Mouse (Mus musculus) macrophage (primary cell): ENCODE results near the gene T2. TPM values are rescaled to one million over a fixed set of nuclear protein-coding genes. Genes with fewer than 3 reads are reported as not detected.

Experiments
- H3K27ac ChIP-seq: fragments of 350-480 bp; formaldehyde crosslinking; 2 replicates; pipeline ENCODE4 v1.9.0; 2021
- H3K36me3 ChIP-seq: fragments of 350-480 bp; formaldehyde crosslinking; 2 replicates; pipeline ENCODE4 v1.9.0; 2021; ENCODE audit errors: inconsistent target
- H3K4me3 ChIP-seq: fragments of 350-480 bp; formaldehyde crosslinking; 2 replicates; pipeline ENCODE4 v1.9.0; 2021; ENCODE audit errors: inconsistent target
- H3K79me2 ChIP-seq: fragments of 350-480 bp; formaldehyde crosslinking; 2 replicates; pipeline ENCODE4 v1.9.0; 2021; ENCODE audit errors: inconsistent target
- WGBS: methylation state at CpG from one replicate; pipeline ENCODE4 v1.1.7; 2026; ENCODE audit warnings: inconsistent platforms; ENCODE audit not compliant: missing documents; 5-methylcytosine and 5-hydroxymethylcytosine counted together
- polyA plus RNA-seq: library from polyadenylated mRNA; stranded (reverse); fragments of 250-400 nt; gene quantifications from 3 replicates; pipeline ENCODE4 v1.2.4, GENCODE M21; 2018; ENCODE audit warnings: inconsistent platforms

Gene T2
- polyA plus RNA-seq, 1 experiment from 2014 or later = not detected

- Histone ChIP-seq H3K36me3 (no peaks in the 10 kb centered on the region), H3K27ac (no peak overlapping the region), H3K79me2 (no peaks in the 10 kb centered on the region), H3K4me3 (no peak overlapping the region)
- 27% methylated on average over 5 of the region's 5 CpGs for WGBS
Measured at GRCm38 (mm10) chr17:8421517-8421916, 65.7 kb downstream of the T2 start.

DNA sequence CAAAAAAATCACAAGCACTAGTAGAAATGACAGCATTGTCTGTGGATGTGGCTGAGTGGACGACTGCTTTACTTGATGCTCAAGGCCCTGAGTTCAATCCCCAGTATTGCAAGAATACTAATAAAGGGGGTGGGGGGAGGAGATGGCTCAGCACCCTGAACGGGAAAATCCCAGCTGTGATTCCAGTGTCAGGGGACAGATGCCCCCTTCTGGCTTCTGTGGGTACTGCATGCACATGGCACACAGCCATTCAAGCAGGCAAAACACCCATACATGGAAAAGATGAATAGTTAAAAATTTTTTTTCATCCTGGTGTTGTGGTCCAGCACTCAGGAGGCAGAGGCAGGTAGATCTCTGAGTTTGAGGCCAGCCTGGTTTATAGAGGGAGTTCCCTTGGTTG is 67.5 kb downstream of the T2 start:
- Histone ChIP-seq H3K36me3 (no peaks in the 10 kb centered on the region), H3K4me3 (no peak overlapping the region), H3K27ac (no peak overlapping the region), H3K79me2 (no peaks in the 10 kb centered on the region)
- WGBS = 75% methylated on average over 2 of the region's 2 CpGs

DNA sequence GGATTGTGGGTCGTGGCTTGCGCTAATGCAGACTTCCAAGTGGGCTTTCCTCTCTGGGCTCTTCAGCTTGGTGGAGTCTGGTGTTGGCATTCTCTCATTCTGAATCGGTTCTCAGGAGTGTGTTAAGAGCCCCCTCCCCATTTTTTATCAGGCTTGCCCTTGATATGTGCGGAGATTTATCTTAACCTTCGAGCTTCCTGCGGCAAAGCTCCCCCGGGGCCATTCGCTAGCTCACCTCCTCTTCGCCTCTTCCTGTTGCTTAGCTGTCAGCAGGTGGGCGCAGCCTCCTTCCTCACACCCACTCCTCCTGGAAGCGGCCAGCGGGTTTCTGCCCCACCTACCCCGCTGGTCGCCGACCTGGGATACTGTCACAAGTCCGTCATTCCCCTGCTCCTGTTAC is 73.6 kb downstream of the T2 start:
- no peak overlapping the region for H3K27ac ChIP-seq
- no peaks in the 10 kb centered on the region for H3K79me2 ChIP-seq
- H3K4me3 ChIP-seq = no peak overlapping the region
- H3K36me3 ChIP-seq = no peaks in the 10 kb centered on the region
- 8% methylated on average over 16 of the region's 16 CpGs for WGBS

GRCm38 (mm10) chr17:8429896-8430295 is 74.1 kb downstream of the T2 start:
- Histone ChIP-seq H3K27ac (no peak overlapping the region), H3K4me3 (no peak overlapping the region), H3K36me3 (no peaks in the 10 kb centered on the region), H3K79me2 (no peaks in the 10 kb centered on the region)
- WGBS = 8% methylated on average over 5 of the region's 5 CpGs

- H3K27ac ChIP-seq = no peak overlapping the region
- no peak overlapping the region for H3K4me3 ChIP-seq
- 15% methylated on average over 17 of the region's 17 CpGs for WGBS
- no peaks in the 10 kb centered on the region for H3K79me2 ChIP-seq
- H3K36me3 ChIP-seq = no peaks in the 10 kb centered on the region
Measured at GRCm38 (mm10) chr17:8432179-8432800, 76.5 kb downstream of the T2 start.

DNA sequence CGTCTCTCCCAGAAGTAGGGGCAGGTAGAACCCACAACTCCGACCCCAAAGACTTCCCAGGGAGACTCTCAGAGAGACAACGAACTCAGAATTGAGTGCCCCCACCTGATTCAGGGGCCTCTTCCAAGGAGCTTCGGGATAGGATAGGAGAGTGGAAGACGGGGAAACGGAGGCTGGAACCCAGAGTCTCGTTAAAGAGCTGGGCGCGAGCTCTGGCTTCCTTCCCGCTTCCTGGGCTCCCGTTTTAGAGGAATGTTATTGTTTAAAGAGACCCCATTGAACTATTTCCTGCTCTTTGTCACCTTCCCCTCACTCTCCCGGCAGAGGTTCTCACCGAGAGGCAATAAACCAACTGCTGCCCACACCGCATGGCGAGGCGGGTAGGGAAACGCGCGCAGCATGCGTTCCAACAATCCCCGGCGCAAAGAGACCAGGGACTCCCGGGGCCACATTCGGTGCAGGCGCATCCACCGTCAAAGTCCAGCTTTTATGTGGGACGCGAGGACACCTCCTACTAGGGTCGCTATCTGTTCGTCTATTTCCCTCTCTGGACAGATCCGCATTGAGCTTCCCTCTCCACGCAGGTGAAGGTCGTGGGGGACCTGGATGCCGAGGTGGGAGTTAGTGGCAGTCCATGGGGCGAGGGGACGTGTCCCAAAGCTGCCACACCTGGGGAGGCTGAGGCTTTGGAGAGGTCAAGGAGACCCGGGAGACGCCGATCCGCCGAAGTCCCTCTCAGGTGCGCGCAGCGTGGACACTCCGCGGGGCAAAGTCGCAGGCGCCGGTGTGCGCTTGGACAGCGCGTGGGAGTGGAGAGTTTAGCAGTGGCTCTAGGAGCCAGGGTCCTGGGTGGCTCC is 77.6 kb downstream of the T2 start:
- Histone ChIP-seq H3K27ac (no peak overlapping the region), H3K36me3 (no peaks in the 10 kb centered on the region), H3K4me3 (no peak overlapping the region), H3K79me2 (no peaks in the 10 kb centered on the region)
- WGBS = 6% methylated on average over 50 of the region's 52 CpGs

GRCm38 (mm10) chr17:8433978-8434960 is 78.5 kb downstream of the T2 start, which contains the start of gene T:
T (plus strand) TSS chr17:8434423.
- no peak within 1 kb of the TSS for H3K4me3 ChIP-seq
- H3K79me2 ChIP-seq = no peaks in the 10 kb centered on the region
- no peak within 1 kb of the TSS for H3K27ac ChIP-seq
- WGBS = 5% methylated on average over 64 of the region's 65 CpGs
- H3K36me3 ChIP-seq = no peaks in the 10 kb centered on the region

- WGBS = 10% methylated on average over 7 of the region's 7 CpGs
- no peaks in the 10 kb centered on the region for H3K79me2 ChIP-seq
- H3K36me3 ChIP-seq = no peaks in the 10 kb centered on the region
- no peak overlapping the region for H3K4me3 ChIP-seq
- H3K27ac ChIP-seq = no peak overlapping the region
Measured at GRCm38 (mm10) chr17:8436184-8436583, 80.4 kb downstream of the T2 start.

DNA sequence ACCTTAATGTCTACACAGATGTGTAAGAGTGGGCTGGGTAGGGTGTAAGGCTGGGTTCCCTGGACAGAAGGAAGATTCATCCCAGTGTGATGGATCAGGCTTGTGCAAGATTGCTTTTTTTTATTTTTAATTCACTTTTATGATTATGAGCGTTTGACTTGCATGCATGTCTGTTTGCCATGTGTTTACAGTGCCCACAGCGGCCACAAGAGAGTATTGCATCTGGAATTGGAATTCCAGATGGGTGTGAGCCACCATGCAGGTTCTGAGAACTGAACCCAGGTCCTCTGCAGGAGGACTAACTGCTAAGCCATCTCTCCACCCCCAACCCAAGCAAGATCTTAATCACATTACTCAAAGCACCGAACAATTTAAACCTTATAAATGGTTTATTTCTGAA is 88.3 kb downstream of the T2 start:
- 53% methylated on average over 3 of the region's 3 CpGs for WGBS
- H3K79me2 ChIP-seq = no peaks in the 10 kb centered on the region
- no peak overlapping the region for H3K27ac ChIP-seq
- H3K36me3 ChIP-seq = no peaks in the 10 kb centered on the region
- no peak overlapping the region for H3K4me3 ChIP-seq

DNA sequence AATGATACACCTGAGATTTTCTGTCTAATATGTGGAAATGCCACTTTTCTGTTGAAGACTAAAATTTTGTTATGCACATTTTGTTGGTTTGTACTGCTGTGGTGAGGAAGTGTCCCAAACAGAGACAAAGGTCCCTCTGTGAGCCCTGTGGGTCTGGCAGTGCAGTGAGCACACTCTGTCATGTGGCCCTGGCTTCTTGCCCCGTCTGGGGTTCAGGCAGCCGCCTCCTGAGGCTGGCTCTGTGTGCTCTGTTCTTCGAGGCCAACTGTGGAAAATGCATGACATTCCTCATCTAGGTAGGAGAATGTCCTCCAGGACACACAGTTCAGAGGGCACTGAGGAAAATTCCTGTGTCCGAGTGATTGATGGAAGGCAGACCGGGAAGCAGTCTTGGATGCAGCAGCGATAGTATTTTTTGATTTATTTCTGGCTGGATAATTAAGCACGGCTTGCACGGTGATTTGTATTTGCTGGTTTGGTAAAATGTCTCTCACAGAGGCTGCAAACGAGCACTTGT is 91.9 kb downstream of the T2 start:
- H3K79me2 ChIP-seq = no peaks in the 10 kb centered on the region
- H3K4me3 ChIP-seq = no peak overlapping the region
- H3K36me3 ChIP-seq = no peaks in the 10 kb centered on the region
- H3K27ac ChIP-seq = no peak overlapping the region
- WGBS = 68% methylated on average over 9 of the region's 9 CpGs

DNA sequence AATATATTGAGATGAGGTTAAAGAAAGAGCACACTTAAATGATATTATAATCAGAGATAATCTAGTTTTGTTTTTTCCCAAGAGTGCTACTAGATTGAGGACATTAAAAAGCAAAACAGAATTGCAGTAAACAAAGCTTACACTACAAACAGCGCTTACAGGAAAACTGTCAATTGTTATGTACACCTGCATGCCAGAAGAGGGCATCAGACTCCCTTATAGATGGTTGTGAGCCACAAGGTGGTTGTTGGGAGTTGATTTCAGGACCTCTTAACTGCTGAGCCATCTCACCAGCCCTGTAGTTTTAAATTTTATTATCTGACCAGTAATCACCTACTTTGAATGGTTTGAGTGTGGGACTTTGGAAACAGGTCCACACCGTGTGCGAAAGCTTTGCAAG is 92.5 kb downstream of the T2 start:
- Histone ChIP-seq H3K4me3 (no peak overlapping the region), H3K36me3 (no peaks in the 10 kb centered on the region), H3K79me2 (no peaks in the 10 kb centered on the region), H3K27ac (no peak overlapping the region)
- WGBS = 75% methylated on average over 3 of the region's 3 CpGs

DNA sequence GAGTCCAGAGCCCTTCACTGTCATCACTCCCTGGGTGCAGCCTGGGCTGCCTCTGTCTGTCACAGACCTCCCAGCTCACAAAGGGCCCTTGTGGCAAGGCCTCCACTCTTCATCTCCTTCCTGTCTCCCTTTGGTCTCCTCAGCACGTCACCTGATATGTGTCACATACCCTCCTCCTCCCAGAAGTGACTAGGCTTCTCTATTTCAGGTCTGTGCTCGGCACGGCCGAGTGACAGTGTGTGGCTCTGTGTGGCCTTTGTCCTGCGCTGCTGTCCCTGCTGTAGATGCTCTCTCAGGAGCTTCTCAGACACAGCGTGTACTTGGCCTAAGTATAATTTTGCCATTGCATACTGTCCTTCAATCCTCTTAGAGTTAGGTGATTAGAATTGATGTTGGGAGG is 99.4 kb downstream of the T2 start:
- Histone ChIP-seq H3K79me2 (no peaks in the 10 kb centered on the region), H3K36me3 (no peaks in the 10 kb centered on the region), H3K27ac (no peak overlapping the region), H3K4me3 (no peak overlapping the region)
- 39% methylated on average over 6 of the region's 6 CpGs for WGBS

DNA sequence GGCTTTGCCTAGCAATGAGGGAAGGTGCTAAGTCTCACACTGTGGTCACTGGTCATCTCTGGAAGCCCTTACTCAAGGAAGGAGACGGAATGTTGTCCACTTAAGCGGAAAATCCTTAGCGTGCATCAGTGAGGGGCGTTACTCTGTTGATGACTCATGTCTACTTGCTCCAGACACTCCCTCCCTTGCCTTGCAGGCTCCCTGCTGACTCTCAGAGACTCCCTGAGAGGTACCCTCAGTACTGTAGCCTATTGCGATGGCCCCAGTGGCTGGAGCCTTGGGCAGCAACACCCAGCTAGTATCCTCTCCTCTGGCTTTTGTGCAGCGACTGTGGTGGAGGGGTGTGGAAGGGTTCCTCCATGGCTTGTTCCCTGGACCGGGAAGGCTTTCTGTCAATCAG is 99.8 kb downstream of the T2 start:
- Histone ChIP-seq H3K27ac (no peak overlapping the region), H3K79me2 (no peaks in the 10 kb centered on the region), H3K4me3 (no peak overlapping the region), H3K36me3 (no peaks in the 10 kb centered on the region)
- 76% methylated on average over 7 of the region's 7 CpGs for WGBS

DNA sequence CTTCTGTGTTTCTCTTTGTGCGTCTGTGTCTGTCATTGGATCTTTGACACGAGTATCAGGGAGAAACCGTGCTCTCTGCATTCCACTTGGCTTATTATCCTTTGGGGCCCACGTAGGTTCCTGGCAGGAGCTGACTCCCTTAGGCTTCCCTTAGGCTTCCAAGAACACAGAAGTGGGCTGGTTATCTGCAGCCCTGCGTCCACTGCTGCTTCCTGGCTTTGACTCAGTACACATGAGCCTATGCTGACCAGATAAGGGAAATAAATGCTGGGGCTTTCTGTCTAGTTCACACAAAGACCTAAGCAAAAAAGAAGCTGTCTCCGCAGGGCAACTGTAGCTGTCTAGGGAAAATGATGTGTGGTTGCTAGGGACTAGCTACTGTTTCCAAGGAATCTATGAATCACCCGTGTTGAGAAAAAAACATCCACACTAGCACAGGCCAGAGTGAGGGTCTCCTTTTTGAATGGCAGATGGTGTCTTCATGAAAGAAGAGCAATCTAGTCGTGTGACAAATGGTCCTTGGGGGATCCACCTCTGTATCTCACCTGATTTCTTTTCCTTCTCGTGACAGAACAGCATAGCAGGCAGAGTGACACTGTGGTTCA is 101.2 kb downstream of the T2 start:
- H3K36me3 ChIP-seq = no peaks in the 10 kb centered on the region
- H3K27ac ChIP-seq = no peak overlapping the region
- H3K4me3 ChIP-seq = no peak overlapping the region
- H3K79me2 ChIP-seq = no peaks in the 10 kb centered on the region
- 61% methylated on average over 9 of the region's 9 CpGs for WGBS
